Mouse (Mus musculus): ENCODE measurements around the gene Dffa.
"Not testable (repeated sequence)": the region's sequence is repeated elsewhere in the genome, so short reads cannot be mapped to it uniquely, and the experiment has no call there.

GRCm38 (mm10) chr4:149100449-149100848 lies 3.5 kb upstream of the Dffa start:
- TF ChIP-seq MYOD1 (IDR thresholded peaks at IDR 0.05; ENCODE audit: control insufficient read depth in 1 of 3, insufficient read length in 2 of 3, low read depth in 2 of 3); POLR2A (IDR thresholded peaks at IDR 0.05; ENCODE audit: insufficient read length, low read depth); POLR2AphosphoS2 (IDR thresholded peaks at IDR 0.05; ENCODE audit: insufficient read length, low read depth); USF1 (IDR thresholded peaks at IDR 0.05; ENCODE audit: low read depth); MAX (IDR thresholded peaks at IDR 0.05; ENCODE audit: low read depth); E2F4 (IDR thresholded peaks at IDR 0.05; ENCODE audit: insufficient read depth); MYOG (IDR thresholded peaks at IDR 0.05; ENCODE audit: control insufficient read depth in 1 of 3, insufficient read depth in 1 of 3, insufficient read length in 2 of 3, low read depth in 2 of 3); CEBPB (IDR thresholded peaks at IDR 0.05; ENCODE audit: insufficient read depth, poor library complexity, severe bottlenecking); TCF3 (IDR thresholded peaks at IDR 0.05; ENCODE audit: insufficient read length, low read depth): not testable (repeated sequence)
